Mouse (Mus musculus) left cerebral cortex, postnatal 4 days (tissue): ENCODE data around the gene Retnlb. TPM values are rescaled to one million over a fixed set of nuclear protein-coding genes. Genes with fewer than 3 reads are reported as not detected.
"Not testable (repeated sequence)": the region's sequence is repeated elsewhere in the genome, so short reads cannot be mapped to it uniquely, and the experiment has no call there.

Experiments
- DNase-seq: peaks from one replicate; pipeline ENCODE4 v3.0.0-alpha.2; 2022
- intact Hi-C: fragments of 180-260 bp; cut with DNase I; formaldehyde crosslinking; loops from one replicate; pipeline ENCODE4 v1.15.1; 2025
- total RNA-seq, 2 experiments: library from RNA; stranded (reverse); gene quantifications; 2 replicates each; pipeline ENCODE4 v1.2.3; 2021

Retnlb gene
- not detected for total RNA-seq

- intact Hi-C loops, result no loop called here
- DNase-seq, result no peak
Measured at GRCm38 (mm10) chr16:48816695-48817094, at the start of gene Retnlb. Retnlb (plus strand) TSS chr16:48816856.

- intact Hi-C loops, result no loop called here
Measured at GRCm38 (mm10) chr16:48769183-48769582, 47.5 kb upstream of the Retnlb start.

GRCm38 (mm10) chr16:48771971-48772445 lies 44.6 kb upstream of the Retnlb start, which contains the start of gene Trat1:
Trat1 (minus strand) TSS chr16:48772021.
- intact Hi-C loops, result no loop called here
- DNase-seq, result no peak

More at GRCm38 (mm10) chr16:48769183-48769582, 47.5 kb upstream of the Retnlb start:
- DNase-seq, result no peak

GRCm38 (mm10) chr16:48777254-48777653 lies 39.4 kb upstream of the Retnlb start:
- intact Hi-C loops, result no loop called here

GRCm38 (mm10) chr16:48786258-48786657 lies 30.4 kb upstream of the Retnlb start:
- DNase-seq, result no peak
- intact Hi-C loops, result no loop called here

More at GRCm38 (mm10) chr16:48777254-48777653, 39.4 kb upstream of the Retnlb start:
- no peak for DNase-seq

- DNase-seq, result no peak
- intact Hi-C loops, result no loop called here
Measured at GRCm38 (mm10) chr16:48788704-48789185, 27.9 kb upstream of the Retnlb start.

- intact Hi-C loops, result no loop called here
- no peak for DNase-seq
Measured at GRCm38 (mm10) chr16:48798285-48798684, 18.4 kb upstream of the Retnlb start.

GRCm38 (mm10) chr16:48799470-48799869 lies 17.2 kb upstream of the Retnlb start:
- DNase-seq, result no peak
- intact Hi-C loops, result no loop called here

GRCm38 (mm10) chr16:48800906-48801305 lies 15.8 kb upstream of the Retnlb start:
- intact Hi-C loops, result no loop called here
- no peak for DNase-seq

- intact Hi-C loops, result no loop called here
- no peak for DNase-seq
Measured at GRCm38 (mm10) chr16:48805412-48805811, 11.2 kb upstream of the Retnlb start.

- intact Hi-C loops, result no loop called here
- no peak for DNase-seq
Measured at GRCm38 (mm10) chr16:48806521-48806920, 10.1 kb upstream of the Retnlb start.

- peak; percentile 3 for DNase-seq
- intact Hi-C loops, result no loop called here
Measured at GRCm38 (mm10) chr16:48809374-48809773, 7.3 kb upstream of the Retnlb start.

- DNase-seq, result no peak
- intact Hi-C loops, result no loop called here
Measured at GRCm38 (mm10) chr16:48811881-48812436, 4.7 kb upstream of the Retnlb start.

GRCm38 (mm10) chr16:48818524-48818923 lies 1.9 kb downstream of the Retnlb start:
- DNase-seq, result no peak
- intact Hi-C loops, result no loop called here

GRCm38 (mm10) chr16:48826474-48826873 lies 9.8 kb downstream of the Retnlb start:
- DNase-seq, result no peak
- intact Hi-C loops, result no loop called here

- intact Hi-C loops, result no loop called here
Measured at GRCm38 (mm10) chr16:48827625-48828024, 11.0 kb downstream of the Retnlb start.

GRCm38 (mm10) chr16:48829060-48829459 lies 12.4 kb downstream of the Retnlb start:
- DNase-seq, result no peak
- intact Hi-C loops, result no loop called here

More at GRCm38 (mm10) chr16:48827625-48828024, 11.0 kb downstream of the Retnlb start:
- no peak for DNase-seq

GRCm38 (mm10) chr16:48832055-48832454 lies 15.4 kb downstream of the Retnlb start:
- intact Hi-C loops, result no loop called here
- DNase-seq, result no peak

GRCm38 (mm10) chr16:48833626-48834025 lies 17.0 kb downstream of the Retnlb start:
- DNase-seq, intact Hi-C loops: not testable (repeated sequence)

- intact Hi-C loops, result no loop called here
- DNase-seq, result no peak
Measured at GRCm38 (mm10) chr16:48842266-48842665, 25.6 kb downstream of the Retnlb start, which contains the start of gene Retnla. Retnla (plus strand) TSS chr16:48842551.

- intact Hi-C loops, result no loop called here
- no peak for DNase-seq
Measured at GRCm38 (mm10) chr16:48843671-48844386, 27.2 kb downstream of the Retnlb start.

GRCm38 (mm10) chr16:48865004-48865403 lies 48.3 kb downstream of the Retnlb start:
- intact Hi-C loops, result not testable (repeated sequence)

More at GRCm38 (mm10) chr16:48865004-48865403, 48.3 kb downstream of the Retnlb start:
- DNase-seq, result not testable (repeated sequence)
